Mouse (Mus musculus) megakaryocyte, embryonic 14.5 days (primary cell): ENCODE measurements around the gene Ntm. TPM values are rescaled to one million over a fixed set of nuclear protein-coding genes. Genes with fewer than 3 reads are reported as not detected.

Experiments
- H3K27me3 ChIP-seq: replicated peaks from 2 replicates; pipeline ENCODE3; 2012; ENCODE audit warnings: inconsistent platforms
- H3K36me3 ChIP-seq: replicated peaks from 2 replicates; pipeline ENCODE3; 2012; ENCODE audit warnings: low read length, inconsistent platforms, mixed read lengths
- H3K4me1 ChIP-seq: 2 replicates; pipeline ENCODE4 v1.6.1; 2012; ENCODE audit warnings: inconsistent platforms
- H3K4me3 ChIP-seq: replicated peaks from 2 replicates; pipeline ENCODE3; 2012; ENCODE audit warnings: moderate library complexity, mild to moderate bottlenecking, inconsistent platforms
- H3K9me3 ChIP-seq: 2 replicates; pipeline ENCODE4 v1.6.1; 2012; ENCODE audit warnings: inconsistent platforms
- FLI1 ChIP-seq: IDR thresholded peaks from 2 replicates; pipeline ENCODE4 v1.6.1; 2012; ENCODE audit warnings: low read length, inconsistent platforms, mixed read lengths
- GATA1 ChIP-seq: IDR thresholded peaks from 3 replicates; pipeline ENCODE4 v1.6.1; 2012; ENCODE audit warnings: mixed read lengths, low read length, inconsistent platforms, borderline replicate concordance
- polyA plus RNA-seq: library from polyadenylated mRNA; stranded (reverse); fragments of >175 nt; gene quantifications from 2 replicates; pipeline ENCODE4 v1.2.3, GENCODE M21; 2012; ENCODE audit warnings: low replicate concordance; ENCODE audit not compliant: insufficient read depth

Ntm gene
- polyA plus RNA-seq, 1 experiment, result not detected

- no peak for TF ChIP-seq GATA1
- TF ChIP-seq FLI1, result no peak
- no peaks in the 10 kb centered on the region for H3K36me3 ChIP-seq
- H3K4me1 ChIP-seq, result no peaks in the 10 kb centered on the region
- H3K27me3 ChIP-seq, result no peaks in the 10 kb centered on the region
- peaks cover 9% of the 10 kb centered on the region; the same call in 1 of the 2 replicates for H3K9me3 ChIP-seq
- no peak overlapping the region for H3K4me3 ChIP-seq
Observed at GRCm38 (mm10) chr9:29651856-29652255, 311.1 kb downstream of the Ntm start.

- no peaks in the 10 kb centered on the region for H3K4me1 ChIP-seq
- H3K9me3 ChIP-seq, result peaks cover 10% of the 10 kb centered on the region; the same call in 1 of the 2 replicates
- TF ChIP-seq FLI1, result no peak
- TF ChIP-seq GATA1, result no peak
- no peak overlapping the region for H3K4me3 ChIP-seq
- no peaks in the 10 kb centered on the region for H3K36me3 ChIP-seq
- no peaks in the 10 kb centered on the region for H3K27me3 ChIP-seq
Observed at GRCm38 (mm10) chr9:29651226-29651625, 311.7 kb downstream of the Ntm start.

- Histone ChIP-seq H3K4me3 (no peak overlapping the region), H3K4me1 (no peaks in the 10 kb centered on the region), H3K36me3 (no peaks in the 10 kb centered on the region), H3K9me3 (peaks cover 10% of the 10 kb centered on the region; the same call in 1 of the 2 replicates), H3K27me3 (no peaks in the 10 kb centered on the region)
- no peak for TF ChIP-seq GATA1
- no peak for TF ChIP-seq FLI1
Observed at GRCm38 (mm10) chr9:29650679-29651078, 312.3 kb downstream of the Ntm start.

GRCm38 (mm10) chr9:29650266-29650665 lies 312.7 kb downstream of the Ntm start:
- Histone ChIP-seq H3K4me3 (no peak overlapping the region), H3K36me3 (no peaks in the 10 kb centered on the region), H3K4me1 (no peaks in the 10 kb centered on the region), H3K27me3 (no peaks in the 10 kb centered on the region), H3K9me3 (peaks cover 10% of the 10 kb centered on the region; the same call in 1 of the 2 replicates)
- TF ChIP-seq FLI1 (no peak), GATA1 (no peak)

GRCm38 (mm10) chr9:29648256-29648655 lies 314.7 kb downstream of the Ntm start:
- H3K36me3 ChIP-seq, result no peaks in the 10 kb centered on the region
- TF ChIP-seq GATA1, result no peak
- no peak for TF ChIP-seq FLI1
- peaks cover 10% of the 10 kb centered on the region; the same call in 1 of the 2 replicates for H3K9me3 ChIP-seq
- no peaks in the 10 kb centered on the region for H3K4me1 ChIP-seq
- H3K4me3 ChIP-seq, result no peak overlapping the region
- H3K27me3 ChIP-seq, result no peaks in the 10 kb centered on the region

GRCm38 (mm10) chr9:29647764-29648163 lies 315.2 kb downstream of the Ntm start:
- H3K27me3 ChIP-seq, result no peaks in the 10 kb centered on the region
- H3K36me3 ChIP-seq, result no peaks in the 10 kb centered on the region
- no peak for TF ChIP-seq GATA1
- no peak for TF ChIP-seq FLI1
- H3K4me3 ChIP-seq, result no peak overlapping the region
- peaks cover 10% of the 10 kb centered on the region; the same call in 1 of the 2 replicates for H3K9me3 ChIP-seq
- no peaks in the 10 kb centered on the region for H3K4me1 ChIP-seq

- no peaks in the 10 kb centered on the region for H3K36me3 ChIP-seq
- H3K9me3 ChIP-seq, result peaks cover 10% of the 10 kb centered on the region; the same call in 1 of the 2 replicates
- TF ChIP-seq FLI1, result no peak
- no peak overlapping the region for H3K4me3 ChIP-seq
- H3K27me3 ChIP-seq, result no peaks in the 10 kb centered on the region
- H3K4me1 ChIP-seq, result no peaks in the 10 kb centered on the region
Observed at GRCm38 (mm10) chr9:29645796-29646400, 317.0 kb downstream of the Ntm start.

GRCm38 (mm10) chr9:29642997-29643657 lies 319.8 kb downstream of the Ntm start:
- Histone ChIP-seq H3K4me1 (no peaks in the 10 kb centered on the region), H3K36me3 (no peaks in the 10 kb centered on the region), H3K4me3 (no peak overlapping the region), H3K27me3 (no peaks in the 10 kb centered on the region), H3K9me3 (peaks cover 10% of the 10 kb centered on the region; the same call in 1 of the 2 replicates)
- TF ChIP-seq GATA1, result no peak
- TF ChIP-seq FLI1, result no peak

GRCm38 (mm10) chr9:29637335-29637734 lies 325.6 kb downstream of the Ntm start:
- TF ChIP-seq GATA1, result no peak
- TF ChIP-seq FLI1, result no peak
- Histone ChIP-seq H3K36me3 (no peaks in the 10 kb centered on the region), H3K4me1 (no peaks in the 10 kb centered on the region), H3K27me3 (no peaks in the 10 kb centered on the region), H3K9me3 (no peaks in the 10 kb centered on the region), H3K4me3 (no peak overlapping the region)

- Histone ChIP-seq H3K4me3 (no peak overlapping the region), H3K9me3 (peaks cover 10% of the 10 kb centered on the region; the same call in 1 of the 2 replicates), H3K36me3 (no peaks in the 10 kb centered on the region), H3K27me3 (no peaks in the 10 kb centered on the region), H3K4me1 (no peaks in the 10 kb centered on the region)
- TF ChIP-seq GATA1 (no peak), FLI1 (no peak)
Observed at GRCm38 (mm10) chr9:29617181-29617580, 345.8 kb downstream of the Ntm start.
